Mouse (Mus musculus): ENCODE measurements around the gene Syne4. TPM values are rescaled to one million over a fixed set of nuclear protein-coding genes. Genes with fewer than 3 reads are reported as not detected.
A peak's percentile ranks its signal among the peaks of the same experiment; 100 is the strongest.

The Syne4 gene
- total RNA-seq, 1 experiment from 2014 or later, result 4.0 TPM

- no peak for ATAC-seq (ENCODE audit: extremely low read depth, insufficient number of reproducible peaks, low FRiP score, poor library complexity, severe bottlenecking)
These were observed 20.8 kb upstream of the Syne4 start for GRCm38 (mm10) chr7:30293795-30294194.

- no peak for ATAC-seq (ENCODE audit: extremely low read depth, insufficient number of reproducible peaks, low FRiP score, poor library complexity, severe bottlenecking)
These were observed 20.3 kb upstream of the Syne4 start for GRCm38 (mm10) chr7:30294296-30294695.

GRCm38 (mm10) chr7:30295103-30295502 is 19.5 kb upstream of the Syne4 start:
- no peak for ATAC-seq (ENCODE audit: extremely low read depth, insufficient number of reproducible peaks, low FRiP score, poor library complexity, severe bottlenecking)

- no peak for ATAC-seq (ENCODE audit: extremely low read depth, insufficient number of reproducible peaks, low FRiP score, poor library complexity, severe bottlenecking)
These were observed 17.8 kb upstream of the Syne4 start for GRCm38 (mm10) chr7:30296816-30297215.

GRCm38 (mm10) chr7:30297266-30297665 is 17.3 kb upstream of the Syne4 start:
- no peak for ATAC-seq (ENCODE audit: extremely low read depth, insufficient number of reproducible peaks, low FRiP score, poor library complexity, severe bottlenecking)

GRCm38 (mm10) chr7:30300914-30301313 is 13.7 kb upstream of the Syne4 start:
- ATAC-seq (ENCODE audit: extremely low read depth, insufficient number of reproducible peaks, low FRiP score, poor library complexity, severe bottlenecking), result peak; percentile 59; the same call in 1 of the 2 replicates

- no peak for ATAC-seq (ENCODE audit: extremely low read depth, insufficient number of reproducible peaks, low FRiP score, poor library complexity, severe bottlenecking)
These were observed 8.4 kb upstream of the Syne4 start for GRCm38 (mm10) chr7:30306083-30306779.

- peak; percentile 97 for ATAC-seq (ENCODE audit: extremely low read depth, insufficient number of reproducible peaks, low FRiP score, poor library complexity, severe bottlenecking)
These were observed 6.3 kb upstream of the Syne4 start, which contains the start of gene Alkbh6 for GRCm38 (mm10) chr7:30308076-30309005. Gene Alkbh6, plus strand, starts transcription at chr7:30308717.

- no peak for ATAC-seq (ENCODE audit: extremely low read depth, insufficient number of reproducible peaks, low FRiP score, poor library complexity, severe bottlenecking)
These were observed 5.0 kb upstream of the Syne4 start for GRCm38 (mm10) chr7:30309395-30310129.

- no peak for ATAC-seq (ENCODE audit: extremely low read depth, insufficient number of reproducible peaks, low FRiP score, poor library complexity, severe bottlenecking)
These were observed 4.5 kb upstream of the Syne4 start for GRCm38 (mm10) chr7:30310136-30310535.

GRCm38 (mm10) chr7:30313666-30314320 is 814 bp upstream of the Syne4 start:
- ATAC-seq (ENCODE audit: extremely low read depth, insufficient number of reproducible peaks, low FRiP score, poor library complexity, severe bottlenecking), result no peak

GRCm38 (mm10) chr7:30315559-30316529 is 1.2 kb downstream of the Syne4 start:
- no peak for ATAC-seq (ENCODE audit: extremely low read depth, insufficient number of reproducible peaks, low FRiP score, poor library complexity, severe bottlenecking)

- no peak for ATAC-seq (ENCODE audit: extremely low read depth, insufficient number of reproducible peaks, low FRiP score, poor library complexity, severe bottlenecking)
These were observed 3.5 kb downstream of the Syne4 start for GRCm38 (mm10) chr7:30318142-30318541.

- ATAC-seq (ENCODE audit: extremely low read depth, insufficient number of reproducible peaks, low FRiP score, poor library complexity, severe bottlenecking), result no peak
These were observed 6.3 kb downstream of the Syne4 start for GRCm38 (mm10) chr7:30320946-30321345.

- ATAC-seq (ENCODE audit: extremely low read depth, insufficient number of reproducible peaks, low FRiP score, poor library complexity, severe bottlenecking), result peak; percentile 51; the same call in 1 of the 2 replicates
These were observed 7.1 kb downstream of the Syne4 start, which contains the start of gene E130208F15Rik for GRCm38 (mm10) chr7:30321539-30322284. Gene E130208F15Rik, plus strand, starts transcription at chr7:30321740.

- ATAC-seq (ENCODE audit: extremely low read depth, insufficient number of reproducible peaks, low FRiP score, poor library complexity, severe bottlenecking), result peak; percentile 95
These were observed 7.7 kb downstream of the Syne4 start for GRCm38 (mm10) chr7:30322285-30322667.

GRCm38 (mm10) chr7:30322865-30323264 is 8.3 kb downstream of the Syne4 start:
- no peak for ATAC-seq (ENCODE audit: extremely low read depth, insufficient number of reproducible peaks, low FRiP score, poor library complexity, severe bottlenecking)

Data from neutrophil, adult 5-6 weeks (primary cell).